Mouse (Mus musculus) lung, adult 2 months (tissue): ENCODE results near the gene Ehd1.

ENCODE experiments used
- CTCF ChIP-seq: fragments of 200-500 bp; IDR thresholded peaks from 2 replicates; pipeline ENCODE4 v1.5.1; 2011; ENCODE audit warnings: mild to moderate bottlenecking, low read length, control low read depth; ENCODE audit not compliant: insufficient read depth
- POLR2A ChIP-seq: fragments of 200-500 bp; IDR thresholded peaks from 2 replicates; pipeline ENCODE4 v1.6.1; 2011; ENCODE audit warnings: low read depth, mild to moderate bottlenecking, control low read depth, low read length, borderline replicate concordance; ENCODE audit errors: extremely low read depth

- TF ChIP-seq CTCF (no peak), POLR2A (no peak)
Measured at GRCm38 (mm10) chr19:6272738-6273137, 3.8 kb upstream of the Ehd1 start.
